Mouse (Mus musculus) small intestine, adult 2 months (tissue): ENCODE results near the gene Lsm11. TPM values are rescaled to one million over a fixed set of nuclear protein-coding genes. Genes with fewer than 3 reads are reported as not detected.

ENCODE experiments used
- H3K27ac ChIP-seq: fragments of 200-500 bp; 2 replicates; pipeline ENCODE4 v1.5.1; 2012; ENCODE audit warnings: low read depth, low read length, control low read depth, inconsistent platforms; ENCODE audit not compliant: insufficient read depth
- H3K27me3 ChIP-seq: fragments of 200-500 bp; 2 replicates; pipeline ENCODE4 v1.6.1; 2012; ENCODE audit warnings: mild to moderate bottlenecking, moderate library complexity, low read length, inconsistent platforms; ENCODE audit not compliant: control insufficient read depth, insufficient read depth
- H3K36me3 ChIP-seq: fragments of 200-500 bp; 2 replicates; pipeline ENCODE4 v1.6.1; 2012; ENCODE audit warnings: mild to moderate bottlenecking, low read length, control low read depth, inconsistent platforms; ENCODE audit not compliant: control insufficient read depth, insufficient read depth
- H3K4me1 ChIP-seq: fragments of 200-500 bp; 2 replicates; pipeline ENCODE4 v1.6.1; 2012; ENCODE audit warnings: low read length, inconsistent platforms, mixed read lengths; ENCODE audit not compliant: control insufficient read depth, insufficient read depth, insufficient read length
- H3K4me3 ChIP-seq: fragments of 200-500 bp; 2 replicates; pipeline ENCODE4 v1.5.1; 2012; ENCODE audit warnings: low read depth, mild to moderate bottlenecking, control low read depth, inconsistent platforms, low read length, moderate library complexity
- CTCF ChIP-seq: fragments of 200-500 bp; IDR thresholded peaks from 2 replicates; pipeline ENCODE4 v1.5.1; 2012; ENCODE audit warnings: low read depth, mild to moderate bottlenecking, control low read depth, inconsistent platforms, low read length, moderate library complexity, mixed read lengths; ENCODE audit not compliant: insufficient replicate concordance, insufficient read length; ENCODE audit errors: extremely low read depth
- POLR2A ChIP-seq: fragments of 200-500 bp; IDR thresholded peaks from 2 replicates; pipeline ENCODE4 v1.6.1; 2012; ENCODE audit warnings: low read depth, mild to moderate bottlenecking, control low read depth, inconsistent platforms, low read length, moderate library complexity
- WGBS: fragments of 180-500 bp; shearing (Covaris S2); methylation state at CpG from one replicate; pipeline ENCODE4 v1.1.7; 2018; 5-methylcytosine and 5-hydroxymethylcytosine counted together
- polyA plus RNA-seq: library from polyadenylated mRNA; depleted of rRNA; stranded (reverse); fragments of >200 nt; gene quantifications from 2 replicates; pipeline ENCODE4 v1.2.3, GENCODE M21; 2012

The Lsm11 gene
- polyA plus RNA-seq, 1 experiment, result 3.1 TPM

DNA sequence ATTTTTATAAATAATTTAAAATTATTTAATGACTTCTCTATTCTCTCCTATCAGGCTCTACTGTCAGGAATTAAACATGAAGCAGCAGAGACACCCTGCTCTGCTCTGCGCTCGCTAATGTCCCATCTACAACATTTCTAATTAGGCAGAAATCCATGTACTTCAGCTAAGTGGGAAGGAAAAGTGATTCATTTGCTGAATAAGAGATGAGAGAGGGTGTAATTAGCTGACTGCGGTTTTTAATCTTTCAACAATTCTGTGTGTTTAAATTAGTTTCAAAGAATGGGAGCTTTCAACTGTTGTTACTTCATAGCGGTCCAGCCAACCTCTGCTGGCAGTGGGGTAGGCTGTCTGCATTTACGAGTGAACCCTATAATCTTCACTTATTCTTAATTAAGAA is 34.0 kb downstream of the Lsm11 start:
- H3K4me1 ChIP-seq, result no peaks in the 10 kb centered on the region
- TF ChIP-seq POLR2A (no peak), CTCF (no peak)
- no peaks in the 10 kb centered on the region for H3K27me3 ChIP-seq
- H3K36me3 ChIP-seq, result peaks cover 44% of the 10 kb centered on the region
- H3K4me3 ChIP-seq, result no peak overlapping the region
- 95% methylated on average over 5 of the region's 5 CpGs for WGBS
- no peak overlapping the region for H3K27ac ChIP-seq

DNA sequence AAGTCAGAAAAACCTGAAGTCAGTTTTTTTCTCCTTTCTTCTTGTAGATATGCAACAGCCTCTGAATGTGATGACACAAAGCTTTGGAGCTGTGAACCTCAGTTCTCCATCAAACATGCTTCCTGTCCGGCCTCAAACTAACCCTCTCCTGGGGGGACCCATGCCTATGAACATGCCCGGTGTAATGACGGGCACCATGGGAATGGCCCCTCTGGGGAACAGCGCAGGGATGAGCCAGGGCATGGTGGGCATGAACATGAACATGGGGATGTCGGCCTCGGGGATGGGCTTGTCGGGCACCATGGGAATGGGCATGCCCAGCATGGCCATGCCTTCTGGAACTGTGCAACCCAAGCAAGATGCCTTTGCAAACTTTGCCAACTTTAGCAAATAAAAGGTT is 35.8 kb downstream of the Lsm11 start:
- 92% methylated on average over 7 of the region's 7 CpGs for WGBS
- TF ChIP-seq CTCF, result no peak
- TF ChIP-seq POLR2A, result no peak
- Histone ChIP-seq H3K27me3 (no peaks in the 10 kb centered on the region), H3K4me1 (no peaks in the 10 kb centered on the region), H3K27ac (no peak overlapping the region), H3K36me3 (peaks cover 46% of the 10 kb centered on the region), H3K4me3 (no peak overlapping the region)

DNA sequence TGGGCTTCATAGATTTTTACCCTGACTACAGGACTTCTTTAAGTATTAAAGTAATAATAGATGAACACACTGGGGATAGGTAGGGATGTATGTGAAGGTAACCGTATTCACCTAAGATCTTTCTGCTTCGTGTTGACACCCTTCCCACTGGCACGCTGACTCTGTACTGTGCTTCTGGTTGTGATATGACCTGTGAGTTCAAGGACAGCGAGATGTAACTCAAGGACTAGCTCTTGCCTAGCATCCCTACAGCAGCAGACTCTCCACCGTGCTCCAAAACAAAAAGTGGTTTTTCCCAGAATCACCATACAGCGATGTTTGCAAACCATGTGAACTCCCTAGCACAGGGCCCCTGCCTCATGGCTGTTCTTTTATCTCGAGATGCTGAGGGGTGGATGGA is 36.7 kb downstream of the Lsm11 start:
- H3K36me3 ChIP-seq, result peaks cover 53% of the 10 kb centered on the region
- no peak overlapping the region for H3K27ac ChIP-seq
- H3K4me1 ChIP-seq, result no peaks in the 10 kb centered on the region
- no peak overlapping the region for H3K4me3 ChIP-seq
- WGBS, result 88% methylated on average over 7 of the region's 7 CpGs
- H3K27me3 ChIP-seq, result no peaks in the 10 kb centered on the region
- TF ChIP-seq POLR2A (no peak), CTCF (no peak)

DNA sequence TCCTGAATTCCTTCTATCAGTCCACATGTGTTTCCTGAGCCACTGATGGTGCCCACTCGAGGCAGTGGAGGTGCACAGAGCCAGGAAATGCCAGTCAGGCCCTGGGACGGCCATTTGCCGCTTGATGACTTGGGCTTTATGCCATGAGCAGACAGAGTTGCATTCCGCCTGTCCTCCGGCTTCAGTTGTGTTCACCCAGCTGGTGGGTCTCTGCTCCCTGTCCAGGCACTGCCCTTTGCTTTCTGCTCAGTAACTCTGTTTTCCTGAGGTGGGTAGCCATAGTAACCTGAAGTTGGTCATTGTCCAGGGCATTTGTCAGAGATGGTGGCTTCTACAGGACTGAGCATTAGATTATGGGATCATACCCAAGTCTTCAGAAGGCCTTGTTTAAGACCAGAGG is 37.4 kb downstream of the Lsm11 start:
- Histone ChIP-seq H3K4me1 (no peaks in the 10 kb centered on the region), H3K4me3 (no peak overlapping the region), H3K36me3 (peaks cover 58% of the 10 kb centered on the region), H3K27me3 (no peaks in the 10 kb centered on the region), H3K27ac (no peak overlapping the region)
- WGBS, result 75% methylated on average over 5 of the region's 5 CpGs
- no peak for TF ChIP-seq CTCF
- no peak for TF ChIP-seq POLR2A

DNA sequence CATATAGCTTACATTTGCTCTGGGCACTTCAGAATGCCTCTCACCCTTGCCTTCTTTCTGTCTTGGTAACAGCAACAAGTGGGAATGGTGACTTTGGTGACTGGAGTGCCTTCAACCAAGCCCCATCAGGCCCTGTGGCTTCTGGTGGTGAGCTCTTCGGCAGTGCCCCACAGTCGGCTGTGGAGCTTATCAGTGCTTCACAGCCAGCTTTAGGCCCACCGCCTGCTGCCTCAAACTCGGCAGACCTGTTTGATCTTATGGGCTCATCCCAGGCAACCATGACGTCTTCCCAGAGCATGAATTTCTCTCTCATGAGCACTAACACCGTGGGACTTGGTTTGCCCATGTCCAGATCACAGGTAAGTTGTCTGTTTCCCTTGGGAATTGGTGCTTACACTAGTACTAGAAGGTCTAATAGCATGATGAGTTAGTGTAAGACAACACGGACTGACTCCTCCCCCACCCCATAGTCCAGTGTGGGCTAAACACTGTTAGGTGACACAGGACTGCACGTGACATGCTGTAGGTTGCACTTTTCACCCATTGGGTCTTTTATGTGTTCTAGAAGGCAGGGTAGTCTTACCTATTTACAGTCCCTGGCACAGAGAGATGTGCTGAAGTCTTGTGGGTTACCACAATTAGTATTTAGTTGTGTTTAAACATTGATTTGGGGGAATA is 38.5 kb downstream of the Lsm11 start:
- H3K27me3 ChIP-seq, result no peaks in the 10 kb centered on the region
- TF ChIP-seq POLR2A (no peak), CTCF (no peak)
- H3K27ac ChIP-seq, result no peak overlapping the region
- 86% methylated on average over 8 of the region's 8 CpGs for WGBS
- H3K36me3 ChIP-seq, result peaks cover 65% of the 10 kb centered on the region
- no peaks in the 10 kb centered on the region for H3K4me1 ChIP-seq
- H3K4me3 ChIP-seq, result no peak overlapping the region

DNA sequence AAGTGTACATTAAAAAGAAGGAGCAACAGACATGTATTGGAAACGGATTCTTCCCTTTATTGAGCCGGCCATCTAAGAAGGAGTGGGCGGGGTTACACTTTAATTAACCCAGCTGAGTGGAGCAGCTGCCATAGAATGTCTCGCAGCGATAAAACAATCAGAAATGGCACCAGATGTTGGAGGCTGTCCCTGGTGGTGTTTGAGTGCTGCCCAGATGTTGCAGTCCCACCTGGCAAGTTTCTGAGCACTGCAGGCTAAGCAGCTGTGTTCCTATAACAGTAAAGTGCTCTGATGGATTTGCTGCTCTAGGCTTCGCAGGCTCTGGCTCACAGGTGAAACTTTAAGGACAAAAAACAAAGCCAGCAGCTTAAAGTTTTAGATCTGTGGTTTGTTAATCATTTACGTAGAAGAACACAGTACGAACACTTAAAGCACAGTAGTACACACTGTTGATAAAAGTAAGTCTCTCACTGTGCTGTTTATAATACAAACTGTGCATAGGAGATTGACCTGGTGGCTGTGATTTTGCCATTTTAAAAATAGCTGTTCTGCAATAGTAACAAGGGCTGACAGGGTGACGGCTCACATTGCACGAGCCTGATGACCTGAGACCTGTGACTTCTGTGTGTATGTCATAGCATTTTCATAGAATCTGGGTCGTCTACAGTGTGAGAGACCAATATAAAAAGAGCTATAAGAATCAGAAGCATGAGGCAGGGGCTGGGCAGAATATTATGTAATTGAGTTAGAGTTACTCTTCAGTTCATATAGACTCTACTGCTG is 44.3 kb downstream of the Lsm11 start:
- Histone ChIP-seq H3K4me1 (peaks cover 4% of the 10 kb centered on the region; the same call in 1 of the 2 replicates), H3K27me3 (no peaks in the 10 kb centered on the region), H3K27ac (no peak overlapping the region), H3K4me3 (no peak overlapping the region), H3K36me3 (peaks cover 52% of the 10 kb centered on the region)
- TF ChIP-seq CTCF, result no peak
- TF ChIP-seq POLR2A, result no peak
- WGBS, result 30% methylated on average over 11 of the region's 11 CpGs

DNA sequence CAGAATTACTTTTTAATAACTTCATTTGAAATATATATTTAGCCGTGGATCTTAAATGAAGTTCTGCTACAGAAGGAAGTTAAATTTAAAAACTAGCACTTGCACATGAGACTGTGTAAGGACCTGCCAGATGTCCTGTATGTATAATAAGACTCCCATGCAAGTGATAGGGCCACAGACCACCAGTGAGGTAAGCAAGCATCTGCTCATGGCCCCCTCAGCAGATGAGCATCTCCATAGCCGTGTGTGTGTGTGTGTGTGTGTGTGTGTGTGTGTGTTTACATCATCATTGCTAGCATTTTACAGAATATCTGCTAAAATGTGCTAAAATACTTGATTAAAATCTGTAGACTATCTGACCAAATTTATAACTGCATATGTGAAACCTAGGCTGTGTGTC is 47.3 kb downstream of the Lsm11 start:
- Histone ChIP-seq H3K4me3 (no peak overlapping the region), H3K4me1 (peaks cover 4% of the 10 kb centered on the region; the same call in 1 of the 2 replicates), H3K27ac (no peak overlapping the region), H3K27me3 (no peaks in the 10 kb centered on the region), H3K36me3 (peaks cover 64% of the 10 kb centered on the region)
- WGBS, result 86% methylated on average over 2 of the region's 2 CpGs
- TF ChIP-seq CTCF (no peak), POLR2A (no peak)
